Mouse (Mus musculus) WW6 (cell line): ENCODE measurements around the gene Fastkd3.
"Not testable (repeated sequence)": the region's sequence is repeated elsewhere in the genome, so short reads cannot be mapped to it uniquely, and the experiment has no call there.

Source experiments
- DNase-seq: peaks from one replicate; pipeline ENCODE4 v3.0.0-alpha.2; 2013; ENCODE audit warnings: low read depth, low spot score

The Fastkd3 gene

GRCm38 (mm10) chr13:68581747-68582516 is at the start of gene Fastkd3, which contains the start of gene Mtrr:
Fastkd3 (plus strand) TSS chr13:68582234.
Mtrr (minus strand) TSS chr13:68582149.
- DNase-seq = peak; percentile 90

GRCm38 (mm10) chr13:68553391-68553790 is 28.6 kb upstream of the Fastkd3 start:
- DNase-seq = not testable (repeated sequence)

GRCm38 (mm10) chr13:68568110-68568509 is 13.9 kb upstream of the Fastkd3 start:
- no peak for DNase-seq

GRCm38 (mm10) chr13:68568548-68568947 is 13.5 kb upstream of the Fastkd3 start:
- no peak for DNase-seq

- peak; percentile 29 for DNase-seq
These were observed 12.3 kb upstream of the Fastkd3 start for GRCm38 (mm10) chr13:68569589-68570336.

- DNase-seq = no peak
These were observed 9.8 kb upstream of the Fastkd3 start for GRCm38 (mm10) chr13:68572247-68572646.

- no peak for DNase-seq
These were observed 8.8 kb upstream of the Fastkd3 start for GRCm38 (mm10) chr13:68572966-68573913.

- no peak for DNase-seq
These were observed 7.6 kb upstream of the Fastkd3 start for GRCm38 (mm10) chr13:68574398-68574797.

- no peak for DNase-seq
These were observed 4.1 kb upstream of the Fastkd3 start for GRCm38 (mm10) chr13:68577945-68578344.

GRCm38 (mm10) chr13:68581086-68581740 is 821 bp upstream of the Fastkd3 start:
- no peak for DNase-seq

GRCm38 (mm10) chr13:68582517-68582780 is 415 bp downstream of the Fastkd3 start:
- no peak for DNase-seq

- no peak for DNase-seq
These were observed 1.9 kb downstream of the Fastkd3 start for GRCm38 (mm10) chr13:68583961-68584360.

GRCm38 (mm10) chr13:68585441-68585840 is 3.4 kb downstream of the Fastkd3 start:
- no peak for DNase-seq

GRCm38 (mm10) chr13:68588352-68588751 is 6.3 kb downstream of the Fastkd3 start:
- DNase-seq = no peak

- no peak for DNase-seq
These were observed 11.8 kb downstream of the Fastkd3 start for GRCm38 (mm10) chr13:68593797-68594196.

- DNase-seq = no peak
These were observed 15.2 kb downstream of the Fastkd3 start, which contains the start of gene 1700001L19Rik for GRCm38 (mm10) chr13:68597199-68597598. 1700001L19Rik (plus strand) TSS chr13:68597421.

GRCm38 (mm10) chr13:68597667-68598066 is 15.6 kb downstream of the Fastkd3 start:
- no peak for DNase-seq

- DNase-seq = no peak
These were observed 16.9 kb downstream of the Fastkd3 start for GRCm38 (mm10) chr13:68598953-68599352.

GRCm38 (mm10) chr13:68601184-68601583 is 19.1 kb downstream of the Fastkd3 start:
- no peak for DNase-seq

GRCm38 (mm10) chr13:68603085-68603484 is 21.1 kb downstream of the Fastkd3 start:
- no peak for DNase-seq

GRCm38 (mm10) chr13:68605689-68606126 is 23.7 kb downstream of the Fastkd3 start:
- no peak for DNase-seq
